Mouse (Mus musculus) embryonic facial prominence, embryonic 10.5 days (tissue): ENCODE results near the gene Gse1. TPM values are rescaled to one million over a fixed set of nuclear protein-coding genes. Genes with fewer than 3 reads are reported as not detected.
A peak's percentile ranks its signal among the peaks of the same experiment; 100 is the strongest.
"Not testable (repeated sequence)": the region's sequence is repeated elsewhere in the genome, so short reads cannot be mapped to it uniquely, and the experiment has no call there.

Experiments
- DNase-seq: peaks from one replicate; pipeline ENCODE4 v3.0.0-alpha.2; 2017; ENCODE audit warnings: low spot score
- H3K27ac ChIP-seq: fragments of 300-500 bp; sonication (generic); replicated peaks from 2 replicates; pipeline ENCODE4 v1.5.1; 2016; ENCODE audit warnings: mild to moderate bottlenecking
- H3K27me3 ChIP-seq: fragments of 300-500 bp; sonication (generic); replicated peaks from 2 replicates; pipeline ENCODE4 v1.6.1; 2016; ENCODE audit warnings: low read depth, mild to moderate bottlenecking; ENCODE audit not compliant: poor library complexity, severe bottlenecking
- H3K36me3 ChIP-seq: fragments of 300-500 bp; sonication (generic); replicated peaks from 2 replicates; pipeline ENCODE4 v1.6.1; 2016; ENCODE audit warnings: mild to moderate bottlenecking, moderate library complexity
- H3K4me1 ChIP-seq: fragments of 300-500 bp; sonication (generic); 2 replicates; pipeline ENCODE4 v1.6.1; 2016
- H3K4me3 ChIP-seq: fragments of 300-500 bp; sonication (generic); 2 replicates; pipeline ENCODE4 v1.5.1; 2016; ENCODE audit warnings: mild to moderate bottlenecking, moderate library complexity
- H3K9me3 ChIP-seq: fragments of 300-500 bp; sonication (generic); 2 replicates; pipeline ENCODE4 v1.6.1; 2016; ENCODE audit warnings: mild to moderate bottlenecking
- WGBS: fragments of 180-500 bp; shearing (Covaris S2); methylation state at CpG from one replicate; pipeline ENCODE4 v1.1.7; 2016; 5-methylcytosine and 5-hydroxymethylcytosine counted together
- polyA plus RNA-seq: library from polyadenylated mRNA; unstranded; fragments of >200 nt; fragmentation: Nextera tagmentation; extraction: Ambion mirVana; gene quantifications from 2 replicates; pipeline ENCODE4 v1.2.1, GENCODE M21; 2016

Gse1 gene
- polyA plus RNA-seq, 1 experiment from 2014 or later: 10.2 TPM

GRCm38 (mm10) chr8:120356067-120356466 is 127.8 kb downstream of the Gse1 start:
- Histone ChIP-seq H3K36me3 (no peaks in the 10 kb centered on the region), H3K27me3 (peaks cover 14% of the 10 kb centered on the region; the same call in 1 of the 2 replicates), H3K4me1 (peaks cover 89% of the 10 kb centered on the region), H3K27ac (peak overlapping the region; percentile 63; the same call in 1 of the 2 replicates), H3K4me3 (no peak overlapping the region), H3K9me3 (no peaks in the 10 kb centered on the region)
- WGBS: 66% methylated on average over 9 of the region's 9 CpGs
- DNase-seq: no peak

- peaks cover 10% of the 10 kb centered on the region; the same call in 1 of the 2 replicates for H3K27me3 ChIP-seq
- H3K27ac ChIP-seq: no peak overlapping the region; the same call in 1 of the 2 replicates
- H3K36me3 ChIP-seq: no peaks in the 10 kb centered on the region
- no peak overlapping the region for H3K4me3 ChIP-seq
- H3K4me1 ChIP-seq: peaks cover 83% of the 10 kb centered on the region
- DNase-seq: no peak
- H3K9me3 ChIP-seq: no peaks in the 10 kb centered on the region
- WGBS: 81% methylated on average over 6 of the region's 6 CpGs
These were observed 129.2 kb downstream of the Gse1 start for GRCm38 (mm10) chr8:120357504-120357903.

GRCm38 (mm10) chr8:120361301-120361700 is 133.0 kb downstream of the Gse1 start:
- no peak overlapping the region for H3K4me3 ChIP-seq
- WGBS: 87% methylated on average over 8 of the region's 8 CpGs
- peaks cover 84% of the 10 kb centered on the region for H3K4me1 ChIP-seq
- no peaks in the 10 kb centered on the region for H3K36me3 ChIP-seq
- H3K9me3 ChIP-seq: no peaks in the 10 kb centered on the region
- no peaks in the 10 kb centered on the region for H3K27me3 ChIP-seq
- no peak for DNase-seq
- H3K27ac ChIP-seq: 0 out of 2 replicates have a peak overlapping the region, but pooled peaks have one; percentile 14

- 33% methylated on average over 10 of the region's 10 CpGs for WGBS
- Histone ChIP-seq H3K4me1 (peaks cover 82% of the 10 kb centered on the region), H3K27ac (peak overlapping the region; percentile 76), H3K4me3 (no peak overlapping the region), H3K27me3 (peaks cover 7% of the 10 kb centered on the region; the same call in 1 of the 2 replicates), H3K36me3 (no peaks in the 10 kb centered on the region), H3K9me3 (no peaks in the 10 kb centered on the region)
- peak; percentile 50 for DNase-seq
These were observed 135.4 kb downstream of the Gse1 start for GRCm38 (mm10) chr8:120363552-120364071.

DNA sequence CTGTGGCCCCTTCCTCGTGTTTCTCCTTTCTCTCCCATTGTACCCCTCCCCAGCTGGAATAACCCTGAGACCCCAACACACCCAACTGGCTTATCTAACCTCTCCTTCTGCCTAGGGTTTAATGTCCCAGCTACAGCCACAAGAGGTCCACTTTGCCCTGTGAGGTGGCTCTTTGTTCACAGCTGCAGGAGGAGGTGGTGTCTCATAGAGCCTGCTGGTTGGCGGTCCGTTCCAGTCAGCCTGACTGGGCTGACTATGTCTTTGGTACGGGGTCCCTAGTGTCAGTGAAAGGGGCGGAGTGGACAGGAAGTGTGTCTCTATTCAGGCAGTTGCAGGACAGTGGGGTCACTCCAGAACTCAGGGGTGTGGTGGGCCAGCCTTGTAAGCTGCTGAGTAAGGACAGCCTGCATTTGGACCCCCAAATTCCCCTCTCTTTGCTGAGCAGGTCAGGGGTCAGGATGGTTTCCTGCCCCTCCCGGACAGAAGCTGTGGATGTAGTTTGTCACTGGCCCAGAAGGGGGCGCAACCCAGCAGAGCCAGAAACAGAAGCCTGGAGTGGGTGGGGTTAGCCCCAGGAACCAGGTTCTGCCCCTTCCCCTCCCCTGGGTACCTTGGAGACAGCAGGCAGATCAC is 136.0 kb downstream of the Gse1 start:
- 33% methylated on average over 7 of the region's 7 CpGs for WGBS
- H3K4me3 ChIP-seq: no peak overlapping the region
- no peaks in the 10 kb centered on the region for H3K9me3 ChIP-seq
- H3K36me3 ChIP-seq: no peaks in the 10 kb centered on the region
- peaks cover 7% of the 10 kb centered on the region; the same call in 1 of the 2 replicates for H3K27me3 ChIP-seq
- H3K27ac ChIP-seq: peak overlapping the region; percentile 76
- H3K4me1 ChIP-seq: peaks cover 85% of the 10 kb centered on the region
- peak; percentile 42 for DNase-seq

- Histone ChIP-seq H3K4me3 (no peak overlapping the region), H3K27ac (peak overlapping the region; percentile 76; the same call in 1 of the 2 replicates), H3K36me3 (no peaks in the 10 kb centered on the region), H3K4me1 (peaks cover 95% of the 10 kb centered on the region), H3K9me3 (no peaks in the 10 kb centered on the region), H3K27me3 (peaks cover 7% of the 10 kb centered on the region; the same call in 1 of the 2 replicates)
- no peak for DNase-seq
- 84% methylated on average over 6 of the region's 6 CpGs for WGBS
These were observed 138.6 kb downstream of the Gse1 start for GRCm38 (mm10) chr8:120366840-120367239.

DNA sequence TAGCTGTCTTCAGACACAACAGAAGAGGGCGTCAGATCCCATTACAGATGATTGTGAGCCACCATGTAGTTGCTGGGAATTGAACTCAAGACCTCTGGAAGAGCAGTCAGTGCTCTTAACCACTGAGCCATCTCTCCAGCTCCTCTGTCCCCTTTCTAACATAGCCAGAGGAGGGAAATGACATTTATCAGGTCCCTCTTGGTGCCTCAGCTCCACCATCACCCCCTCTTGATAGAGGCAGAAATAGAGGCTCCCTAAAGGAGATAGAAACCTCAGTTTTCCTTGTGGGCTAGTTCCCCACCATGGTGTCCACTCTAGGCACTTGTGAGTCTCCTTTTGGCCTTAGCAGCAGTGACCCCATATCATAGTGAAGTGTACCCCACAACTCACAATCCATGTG is 139.9 kb downstream of the Gse1 start:
- not testable (repeated sequence) for H3K9me3 ChIP-seq, H3K4me3 ChIP-seq, H3K36me3 ChIP-seq, DNase-seq
- peaks cover 13% of the 10 kb centered on the region for H3K27me3 ChIP-seq
- H3K4me1 ChIP-seq: peaks cover 96% of the 10 kb centered on the region
- peak overlapping the region; percentile 76 for H3K27ac ChIP-seq
- WGBS: 83% methylated on average over 1 of the region's 1 CpGs

GRCm38 (mm10) chr8:120368814-120369649 is 140.8 kb downstream of the Gse1 start:
- Histone ChIP-seq H3K27me3 (peaks cover 15% of the 10 kb centered on the region), H3K9me3 (no peaks in the 10 kb centered on the region), H3K4me1 (peaks cover 96% of the 10 kb centered on the region), H3K4me3 (no peak overlapping the region), H3K27ac (peak overlapping the region; percentile 76), H3K36me3 (no peaks in the 10 kb centered on the region)
- DNase-seq: peak; percentile 73
- WGBS: 29% methylated on average over 11 of the region's 11 CpGs

GRCm38 (mm10) chr8:120369956-120370355 is 141.7 kb downstream of the Gse1 start:
- H3K4me1 ChIP-seq: peaks cover 96% of the 10 kb centered on the region

DNA sequence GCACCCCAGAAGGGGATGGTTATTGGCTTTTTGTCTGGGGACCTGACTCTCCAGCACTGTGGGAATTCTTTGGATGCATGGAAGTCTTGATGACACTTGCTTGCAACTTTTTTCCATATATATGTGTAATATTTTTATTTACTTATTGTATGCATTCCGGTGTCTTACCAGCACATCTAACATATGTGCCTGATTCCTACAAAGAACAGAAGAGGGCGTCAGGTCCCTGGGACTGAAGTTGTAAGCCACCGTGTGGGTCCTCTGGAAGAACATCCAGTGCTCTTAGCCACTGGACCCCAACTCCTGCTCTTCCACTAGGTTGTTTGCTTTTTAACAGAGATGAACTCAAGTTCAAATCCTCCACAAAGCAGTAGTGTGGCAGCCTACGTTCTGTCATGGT is 142.2 kb downstream of the Gse1 start:
- DNase-seq: no peak
- H3K4me3 ChIP-seq: no peak overlapping the region
- H3K4me1 ChIP-seq: peaks cover 96% of the 10 kb centered on the region
- no peaks in the 10 kb centered on the region for H3K36me3 ChIP-seq
- 68% methylated on average over 4 of the region's 4 CpGs for WGBS
- no peaks in the 10 kb centered on the region for H3K9me3 ChIP-seq
- peak overlapping the region; percentile 76; the same call in 1 of the 2 replicates for H3K27ac ChIP-seq
- peaks cover 15% of the 10 kb centered on the region for H3K27me3 ChIP-seq

More at GRCm38 (mm10) chr8:120369956-120370355, 141.7 kb downstream of the Gse1 start:
- H3K27ac ChIP-seq: peak overlapping the region; percentile 76
- no peak overlapping the region for H3K4me3 ChIP-seq
- no peaks in the 10 kb centered on the region for H3K36me3 ChIP-seq
- no peak for DNase-seq
- no peaks in the 10 kb centered on the region for H3K9me3 ChIP-seq
- WGBS: 72% methylated on average over 7 of the region's 7 CpGs
- peaks cover 15% of the 10 kb centered on the region for H3K27me3 ChIP-seq

DNA sequence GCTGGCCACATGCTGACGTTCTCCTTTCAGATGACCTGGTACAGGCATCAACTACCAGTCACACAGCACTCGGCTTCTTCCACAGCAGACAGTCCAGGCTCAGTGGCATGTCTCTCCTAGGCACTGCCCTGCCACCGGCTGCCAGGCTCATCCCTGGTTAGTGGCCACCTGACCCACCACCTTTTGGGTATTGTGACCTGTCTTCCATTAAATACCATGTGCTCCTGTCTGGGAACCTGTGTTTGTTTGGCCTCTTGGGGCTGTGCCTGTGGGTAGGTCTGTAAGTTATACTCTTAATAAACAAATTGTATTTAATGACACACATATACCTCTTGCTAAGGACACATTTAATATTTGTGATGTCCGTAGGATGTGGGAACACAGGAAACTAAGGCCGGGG is 142.9 kb downstream of the Gse1 start:
- Histone ChIP-seq H3K36me3 (no peaks in the 10 kb centered on the region), H3K4me1 (peaks cover 95% of the 10 kb centered on the region), H3K27ac (peak overlapping the region; percentile 59; the same call in 1 of the 2 replicates), H3K4me3 (no peak overlapping the region), H3K9me3 (no peaks in the 10 kb centered on the region), H3K27me3 (peaks cover 15% of the 10 kb centered on the region)
- no peak for DNase-seq
- 77% methylated on average over 5 of the region's 5 CpGs for whole genome bisulfite sequencing

GRCm38 (mm10) chr8:120371725-120372457 is 143.6 kb downstream of the Gse1 start:
- H3K4me1 ChIP-seq: peaks cover 95% of the 10 kb centered on the region
- H3K36me3 ChIP-seq: no peaks in the 10 kb centered on the region
- no peaks in the 10 kb centered on the region for H3K9me3 ChIP-seq
- WGBS: 69% methylated on average over 8 of the region's 8 CpGs
- no peak overlapping the region for H3K4me3 ChIP-seq
- no peak for DNase-seq
- H3K27ac ChIP-seq: peak overlapping the region; percentile 67
- H3K27me3 ChIP-seq: peaks cover 16% of the 10 kb centered on the region
